Mouse (Mus musculus): Measurements from ENCODE around the gene Rapgef3.

GRCm38 (mm10) chr15:97810399-97810798, 42.6 kb upstream of the Rapgef3 start:
- no peak for TF ChIP-seq CTCF (IDR thresholded peaks at IDR 0.05; ENCODE audit: borderline replicate concordance, insufficient read depth, low read length)
- TF ChIP-seq POLR2A (IDR thresholded peaks at IDR 0.05; ENCODE audit: low read depth, low read length), result no peak

Data from embryonic fibroblast, embryonic 13.5 days (primary cell).